Comparison of ENCODE assay signal across 10 mouse cellular contexts in the genomic region with DNA sequence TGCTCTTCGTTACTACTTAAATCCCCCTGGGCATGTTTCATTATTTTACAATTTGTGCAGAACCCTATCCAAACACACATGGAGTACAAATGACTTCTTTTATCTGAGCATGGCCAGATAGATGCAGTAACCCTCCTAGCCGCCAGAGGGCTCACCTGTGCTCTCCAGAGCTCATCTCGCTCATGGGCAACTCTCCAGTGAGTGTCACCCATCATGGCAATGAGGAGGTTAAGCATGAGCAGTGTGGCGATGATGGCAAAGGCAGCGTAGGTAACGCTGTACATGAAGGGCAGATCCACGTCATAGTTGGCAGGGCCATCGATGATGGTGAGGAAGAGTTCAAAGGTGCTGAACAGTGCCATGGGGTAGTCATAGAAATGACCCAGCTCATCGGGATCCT. TPM values are rescaled to one million over a fixed set of nuclear protein-coding genes. Genes with fewer than 3 reads are reported as not detected.
DNase-seq lines count a peak whose midpoint lies in the region; ATAC-seq and TF ChIP-seq lines count a peak whose summit lies in the region.
"Had no signal": no experiment of that assay in that cellular context is flagged by ENCODE, and none has a peak within 500 bp of the region (broad histone marks: within the 10 kb centered on the region; RNA-seq: fewer than 3 reads in every experiment).

No protein-coding gene starts in this region.

- TF ChIP-seq POLR2A in olfactory bulb, adult 2 months (IDR thresholded peaks at IDR 0.05; ENCODE audit: insufficient read depth, low read depth, low read length): no peak

- 69% methylated on average over 9 of the region's 9 CpGs for WGBS in intestine, postnatal 0 days
- WGBS in intestine, embryonic 16.5 days: 68% methylated on average over 9 of the region's 9 CpGs
- WGBS in olfactory bulb, adult 2 months: 68% methylated on average over 9 of the region's 9 CpGs

- no peaks in the 10 kb centered on the region for H3K4me1 ChIP-seq in intestine, postnatal 0 days (replicated peaks; ENCODE audit: control insufficient read depth, insufficient read depth, low read length)
- H3K4me1 ChIP-seq in intestine, embryonic 16.5 days (ENCODE audit: control insufficient read depth, insufficient read depth, low read length): no peaks in the 10 kb centered on the region
- H3K4me1 ChIP-seq in olfactory bulb, adult 2 months (ENCODE audit: control insufficient read depth, insufficient read depth, low read length): no peaks in the 10 kb centered on the region

- no peak overlapping the region for H3K4me2 ChIP-seq in intestine, postnatal 0 days (replicated peaks; ENCODE audit: low read depth)
- no peak overlapping the region for H3K4me2 ChIP-seq in intestine, embryonic 16.5 days (ENCODE audit: low read depth, low read length)
- H3K4me2 ChIP-seq: embryonic facial prominence, embryonic 13.5 days had no signal

- H3K9ac ChIP-seq in intestine, postnatal 0 days (ENCODE audit: low read depth, low read length): no peak overlapping the region
- H3K9ac ChIP-seq in intestine, embryonic 16.5 days (ENCODE audit: low read depth, low read length): no peak overlapping the region
- H3K9ac ChIP-seq: embryonic facial prominence, embryonic 13.5 days had no signal

- no peaks in the 10 kb centered on the region for H3K9me3 ChIP-seq in intestine, postnatal 0 days (ENCODE audit: control insufficient read depth)
- H3K9me3 ChIP-seq in intestine, embryonic 16.5 days (ENCODE audit: control insufficient read depth, low read length): no peaks in the 10 kb centered on the region
- H3K9me3 ChIP-seq: embryonic facial prominence, embryonic 13.5 days had no signal

- peak; percentile 74 for TF ChIP-seq CTCF in intestine, postnatal 0 days (IDR thresholded peaks at IDR 0.05; ENCODE audit: low read depth)
- 0 out of 2 replicates have a peak, but pooled peaks have one; percentile 9 for TF ChIP-seq CTCF in olfactory bulb, adult 2 months (IDR thresholded peaks at IDR 0.05; ENCODE audit: insufficient read depth, low read depth, low read length)

- peak; percentile 41 for DNase-seq in CD4-positive helper T cell, adult 2 months (ENCODE audit: low read depth, low spot score)
- DNase-seq in WW6 (ENCODE audit: low read depth, low spot score): peak; percentile 26
- DNase-seq in left cerebral cortex, postnatal 4 days: peak; percentile 35
- DNase-seq in cerebellum, adult 8-10 months: no peak
- no peak for DNase-seq in ovary, postnatal 36 days (ENCODE audit: low spot score)

- no peaks in the 10 kb centered on the region for H3K27me3 ChIP-seq in intestine, postnatal 0 days (replicated peaks; ENCODE audit: control insufficient read depth, insufficient read depth, low read length)
- no peaks in the 10 kb centered on the region for H3K27me3 ChIP-seq in intestine, embryonic 16.5 days (replicated peaks; ENCODE audit: control insufficient read depth, insufficient read depth, low read length)
- H3K27me3 ChIP-seq: embryonic facial prominence, embryonic 13.5 days had no signal

- no peak overlapping the region for H3K4me3 ChIP-seq in intestine, postnatal 0 days (ENCODE audit: low read depth, low read length)
- H3K4me3 ChIP-seq in intestine, embryonic 16.5 days (ENCODE audit: low read length): no peak overlapping the region
- H3K4me3 ChIP-seq in olfactory bulb, adult 2 months (ENCODE audit: insufficient read depth, low read depth, low read length): no peak overlapping the region
- H3K4me3 ChIP-seq: embryonic facial prominence, embryonic 13.5 days had no signal

- no peaks in the 10 kb centered on the region for H3K36me3 ChIP-seq in intestine, postnatal 0 days (ENCODE audit: control insufficient read depth, insufficient read depth)
- H3K36me3 ChIP-seq in intestine, embryonic 16.5 days (ENCODE audit: control insufficient read depth, insufficient read depth, low read length): no peaks in the 10 kb centered on the region

- no peak for ATAC-seq in intestine, postnatal 0 days
- no peak for ATAC-seq in intestine, embryonic 16.5 days

- intact Hi-C loops in left cerebral cortex, postnatal 4 days (cut with DNase I): loop anchor here (5.0 kb wide), 1 partner anchor 135 kb away; no protein-coding TSS in a partner anchor

- H3K27ac ChIP-seq in intestine, postnatal 0 days (ENCODE audit: low read depth, low read length): no peak overlapping the region
- H3K27ac ChIP-seq in intestine, embryonic 16.5 days (ENCODE audit: low read length): no peak overlapping the region
- H3K27ac ChIP-seq in olfactory bulb, adult 2 months (ENCODE audit: insufficient read depth, low read depth, low read length): no peak overlapping the region
- H3K27ac ChIP-seq: embryonic facial prominence, embryonic 13.5 days had no signal

RNA-seq across cellular contexts. Expression of a gene that starts 13.5 kb away (rescaled TPM):
- 0.72 and 1.5 TPM in 2 replicates for polyA plus RNA-seq in intestine, postnatal 0 days (2015; fragmentation: Nextera tagmentation; extraction: Ambion mirVana)
- 0.29 and 0.35 TPM in 2 replicates for polyA plus RNA-seq in intestine, embryonic 16.5 days (2015; fragmentation: Nextera tagmentation; extraction: Ambion mirVana)
- under 1 TPM in 1 of 2 experiments, not detected in 1; 0.20 TPM for total RNA-seq in left cerebral cortex, postnatal 4 days (2021)
- not detected in 2 replicates for polyA plus RNA-seq in olfactory bulb, adult 2 months (2012; ENCODE audit: insufficient read depth, insufficient read length, low replicate concordance, missing spikeins)

RNA-seq across cellular contexts. Expression of a gene that starts 17.4 kb away (rescaled TPM):
- 2.7 and 2.8 TPM in 2 replicates for polyA plus RNA-seq in intestine, postnatal 0 days (2015; fragmentation: Nextera tagmentation; extraction: Ambion mirVana)
- polyA plus RNA-seq in intestine, embryonic 16.5 days (2015; fragmentation: Nextera tagmentation; extraction: Ambion mirVana): 6.6 and 7.4 TPM in 2 replicates
- total RNA-seq in left cerebral cortex, postnatal 4 days (2021): 100 to 1,000 TPM; 165 to 178 TPM
- not detected in 2 replicates for polyA plus RNA-seq in olfactory bulb, adult 2 months (2012; ENCODE audit: insufficient read depth, insufficient read length, low replicate concordance, missing spikeins)

RNA-seq across cellular contexts. Expression of a gene that starts 57.9 kb away (rescaled TPM):
- 0.23 and 0.60 TPM in 2 replicates for polyA plus RNA-seq in intestine, postnatal 0 days (2015; fragmentation: Nextera tagmentation; extraction: Ambion mirVana)
- 0.11 and 0.13 TPM in 2 replicates for polyA plus RNA-seq in intestine, embryonic 16.5 days (2015; fragmentation: Nextera tagmentation; extraction: Ambion mirVana)
- not detected for total RNA-seq in left cerebral cortex, postnatal 4 days (2021)
- polyA plus RNA-seq in olfactory bulb, adult 2 months (2012; ENCODE audit: insufficient read depth, insufficient read length, low replicate concordance, missing spikeins): not detected in 2 replicates
- polyA plus RNA-seq: embryonic facial prominence, embryonic 13.5 days; limb, embryonic 14.5 days had no signal

Comparison
In these comparisons a context has a peak if more than half of its experiments do, and no peak if none do; other contexts are left out.
1. DNase-seq: peak in CD4-positive helper T cell, adult 2 months (single experiment), WW6 (single experiment) and left cerebral cortex, postnatal 4 days (single experiment); none in cerebellum, adult 8-10 months (single experiment) and ovary, postnatal 36 days (single experiment).
2. RNA of a gene that starts 17.4 kb away (polyA plus RNA-seq): not detected in olfactory bulb, adult 2 months; 6.6 to 7.4 TPM in intestine, embryonic 16.5 days and 2.7 to 2.8 TPM in intestine, postnatal 0 days; every median in the first group is over 10 times any median in the second.